Mouse (Mus musculus) forebrain, embryonic 15.5 days (tissue): ENCODE results near the gene 1700013F07Rik. TPM values are rescaled to one million over a fixed set of nuclear protein-coding genes. Genes with fewer than 3 reads are reported as not detected.
"Not testable (repeated sequence)": the region's sequence is repeated elsewhere in the genome, so short reads cannot be mapped to it uniquely, and the experiment has no call there.

ENCODE experiments used
- ATAC-seq: fragments of 200-750 bp; cut with Nextera tagmentation; replicated peaks from 2 replicates; pipeline ENCODE4 v1.8.0; 2017; ENCODE audit warnings: mild to moderate bottlenecking, moderate TSS enrichment, moderate library complexity
- H3K27ac ChIP-seq: fragments of 300-500 bp; sonication (generic); replicated peaks from 2 replicates; pipeline ENCODE4 v1.5.1; 2015; ENCODE audit warnings: mild to moderate bottlenecking, inconsistent platforms
- H3K27me3 ChIP-seq: fragments of 300-500 bp; sonication (generic); 2 replicates; pipeline ENCODE4 v1.6.1; 2015; ENCODE audit warnings: inconsistent platforms
- H3K36me3 ChIP-seq: fragments of 300-500 bp; sonication (generic); 2 replicates; pipeline ENCODE4 v1.6.1; 2015; ENCODE audit warnings: mild to moderate bottlenecking, inconsistent platforms
- H3K4me1 ChIP-seq: fragments of 300-500 bp; sonication (generic); 2 replicates; pipeline ENCODE4 v1.6.1; 2015; ENCODE audit warnings: inconsistent platforms
- H3K4me2 ChIP-seq: fragments of 300-500 bp; sonication (generic); replicated peaks from 2 replicates; pipeline ENCODE4 v1.6.1; 2015; ENCODE audit warnings: mild to moderate bottlenecking, inconsistent platforms
- H3K4me3 ChIP-seq: fragments of 300-500 bp; sonication (generic); 2 replicates; pipeline ENCODE4 v1.5.1; 2015; ENCODE audit warnings: mild to moderate bottlenecking, inconsistent platforms
- H3K9ac ChIP-seq: fragments of 300-500 bp; sonication (generic); replicated peaks from 2 replicates; pipeline ENCODE4 v1.6.1; 2015; ENCODE audit warnings: mild to moderate bottlenecking, inconsistent platforms
- H3K9me3 ChIP-seq: fragments of 300-500 bp; sonication (generic); 2 replicates; pipeline ENCODE4 v1.6.1; 2016; ENCODE audit warnings: inconsistent platforms
- WGBS: fragments of 180-500 bp; shearing (Covaris S2); methylation state at CpG from one replicate; pipeline ENCODE4 v1.1.7; 2015; ENCODE audit warnings: mixed read lengths; 5-methylcytosine and 5-hydroxymethylcytosine counted together
- polyA plus RNA-seq: library from polyadenylated mRNA; unstranded; fragments of >200 nt; fragmentation: Nextera tagmentation; extraction: Ambion mirVana; gene quantifications from 2 replicates; pipeline ENCODE4 v1.2.1, GENCODE M21; 2015

1700013F07Rik gene
- polyA plus RNA-seq, 1 experiment from 2014 or later = 2.4 TPM

- Histone ChIP-seq H3K27me3 (no peaks in the 10 kb centered on the region), H3K9me3 (no peaks in the 10 kb centered on the region), H3K4me1 (peaks cover 25% of the 10 kb centered on the region), H3K27ac (no peak overlapping the region), H3K9ac (no peak overlapping the region), H3K4me2 (no peak overlapping the region), H3K36me3 (peaks cover 34% of the 10 kb centered on the region), H3K4me3 (no peak overlapping the region)
- 91% methylated on average over 4 of the region's 4 CpGs for WGBS
- no peak for ATAC-seq
Measured at GRCm38 (mm10) chr3:108557888-108558287, 23.9 kb downstream of the 1700013F07Rik start.

- peak within 1 kb of the TSS; percentile 87 for H3K4me3 ChIP-seq
- peak within 1 kb of the TSS; percentile 96 for H3K27ac ChIP-seq
- WGBS = under 1% methylated on average over 44 of the region's 45 CpGs
- peak within 1 kb of the TSS; percentile 85 for H3K4me2 ChIP-seq
- peak; percentile 98 for ATAC-seq
- no peaks in the 10 kb centered on the region for H3K9me3 ChIP-seq
- no peaks in the 10 kb centered on the region for H3K27me3 ChIP-seq
- peaks cover 27% of the 10 kb centered on the region for H3K36me3 ChIP-seq
- peaks cover 22% of the 10 kb centered on the region for H3K4me1 ChIP-seq
- H3K9ac ChIP-seq = peak within 1 kb of the TSS; percentile 84
Measured at GRCm38 (mm10) chr3:108562133-108562730, 28.3 kb downstream of the 1700013F07Rik start, which contains the start of gene Tmem167b. TSS of gene Tmem167b (minus strand) at chr3:108562466.

DNA sequence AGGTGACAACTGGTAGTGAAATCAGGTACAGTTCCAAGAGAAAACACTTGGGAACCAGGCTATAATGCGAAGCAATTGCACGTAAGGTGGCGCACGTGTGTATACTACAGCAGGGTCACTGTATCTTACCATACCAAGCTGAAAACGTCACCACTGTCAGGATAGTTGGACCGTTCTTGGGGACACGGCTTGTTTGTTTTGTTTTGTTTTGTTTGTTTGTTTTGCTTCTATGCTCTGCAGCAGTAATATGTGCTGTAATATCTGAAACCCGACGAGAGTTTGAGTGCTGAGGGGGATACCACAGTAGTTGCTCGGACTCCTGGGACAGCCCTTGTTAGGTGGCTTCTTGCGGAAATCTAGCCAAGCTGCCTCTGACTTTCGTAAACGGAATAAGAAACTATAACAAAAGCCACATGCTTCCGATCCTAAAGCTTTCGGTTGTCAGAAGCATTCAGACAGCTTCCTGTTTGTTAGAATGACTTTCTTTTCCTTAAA, 28.9 kb downstream of the 1700013F07Rik start:
- Histone ChIP-seq H3K9me3 (no peaks in the 10 kb centered on the region), H3K4me3 (peak overlapping the region; percentile 87), H3K36me3 (peaks cover 23% of the 10 kb centered on the region), H3K27me3 (no peaks in the 10 kb centered on the region), H3K4me2 (peak overlapping the region; percentile 85), H3K4me1 (peaks cover 24% of the 10 kb centered on the region), H3K27ac (peak overlapping the region; percentile 96), H3K9ac (peak overlapping the region; percentile 48)
- WGBS = 6% methylated on average over 15 of the region's 15 CpGs
- peak; percentile 76 for ATAC-seq

DNA sequence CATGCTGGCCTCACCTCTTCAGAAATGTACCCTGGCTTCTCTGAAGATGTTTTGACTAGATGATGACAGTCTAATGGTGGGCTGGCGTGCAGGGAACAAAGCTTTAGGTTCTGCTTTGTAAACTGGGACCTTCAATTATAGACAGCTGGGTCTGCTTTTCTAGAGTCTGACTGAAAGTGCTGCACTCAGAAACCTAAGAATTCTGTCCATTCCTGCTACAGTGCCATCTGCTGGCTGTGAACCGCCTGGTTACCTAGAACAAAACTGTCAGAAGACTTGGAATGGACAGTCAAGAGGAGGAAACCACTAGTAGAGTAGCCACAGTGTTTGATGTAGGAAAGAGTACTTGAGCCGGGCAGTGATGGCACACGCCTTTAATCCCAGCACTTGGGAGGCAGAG, 29.4 kb downstream of the 1700013F07Rik start:
- no peaks in the 10 kb centered on the region for H3K9me3 ChIP-seq
- peak overlapping the region; percentile 48 for H3K9ac ChIP-seq
- peak; percentile 8; the same call in 1 of the 2 replicates for ATAC-seq
- H3K4me2 ChIP-seq = peak overlapping the region; percentile 85
- 8% methylated on average over 4 of the region's 4 CpGs for WGBS
- no peaks in the 10 kb centered on the region for H3K27me3 ChIP-seq
- peak overlapping the region; percentile 87 for H3K4me3 ChIP-seq
- peak overlapping the region; percentile 96 for H3K27ac ChIP-seq
- peaks cover 29% of the 10 kb centered on the region for H3K4me1 ChIP-seq
- H3K36me3 ChIP-seq = peaks cover 18% of the 10 kb centered on the region

GRCm38 (mm10) chr3:108567990-108568877, 34.3 kb downstream of the 1700013F07Rik start:
- no peak; the same call in 1 of the 2 replicates for ATAC-seq
- Histone ChIP-seq H3K9me3 (no peaks in the 10 kb centered on the region), H3K9ac (no peak overlapping the region; the same call in 1 of the 2 replicates), H3K27me3 (no peaks in the 10 kb centered on the region), H3K4me1 (peaks cover 28% of the 10 kb centered on the region), H3K36me3 (no peaks in the 10 kb centered on the region), H3K27ac (peak overlapping the region; percentile 74), H3K4me2 (peak overlapping the region; percentile 5; the same call in 1 of the 2 replicates), H3K4me3 (no peak overlapping the region)
- 7% methylated on average over 15 of the region's 15 CpGs for WGBS

- H3K9ac ChIP-seq, H3K4me2 ChIP-seq, H3K9me3 ChIP-seq, H3K27ac ChIP-seq, H3K36me3 ChIP-seq, H3K4me3 ChIP-seq, ATAC-seq, H3K27me3 ChIP-seq: not testable (repeated sequence)
- peaks cover 38% of the 10 kb centered on the region for H3K4me1 ChIP-seq
- 71% methylated on average over 3 of the region's 3 CpGs for whole genome bisulfite sequencing
Measured at GRCm38 (mm10) chr3:108569636-108570035, 35.7 kb downstream of the 1700013F07Rik start.

DNA sequence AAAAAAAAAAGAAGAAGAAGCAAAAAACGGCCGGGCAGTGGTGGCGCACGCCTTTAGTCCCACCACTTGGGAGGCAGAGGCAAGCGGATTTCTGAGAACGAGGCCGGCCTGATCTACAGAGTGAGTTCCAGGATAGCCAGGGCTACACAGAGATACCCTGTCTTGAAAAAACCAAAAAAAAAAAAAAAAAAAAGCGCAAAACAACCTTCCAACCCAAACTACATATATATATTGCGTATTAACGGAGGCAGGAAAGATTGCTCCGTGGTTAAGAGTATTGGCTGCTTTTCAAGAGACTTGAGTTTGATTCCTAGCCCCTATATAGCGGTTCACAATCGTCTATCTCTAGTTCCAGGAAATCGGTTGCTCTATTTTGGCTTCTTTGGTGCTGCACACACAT, 36.9 kb downstream of the 1700013F07Rik start:
- peak overlapping the region; percentile 69; the same call in 1 of the 2 replicates for H3K4me3 ChIP-seq
- no peaks in the 10 kb centered on the region for H3K36me3 ChIP-seq
- H3K27me3 ChIP-seq = no peaks in the 10 kb centered on the region
- H3K27ac ChIP-seq = 0 out of 2 replicates have a peak overlapping the region, but pooled peaks have one; percentile 22
- H3K4me1 ChIP-seq = peaks cover 38% of the 10 kb centered on the region
- H3K4me2 ChIP-seq = peak overlapping the region; percentile 77; the same call in 1 of the 2 replicates
- no peaks in the 10 kb centered on the region for H3K9me3 ChIP-seq
- H3K9ac ChIP-seq = no peak overlapping the region
- WGBS = 89% methylated on average over 14 of the region's 14 CpGs
- ATAC-seq = no peak

DNA sequence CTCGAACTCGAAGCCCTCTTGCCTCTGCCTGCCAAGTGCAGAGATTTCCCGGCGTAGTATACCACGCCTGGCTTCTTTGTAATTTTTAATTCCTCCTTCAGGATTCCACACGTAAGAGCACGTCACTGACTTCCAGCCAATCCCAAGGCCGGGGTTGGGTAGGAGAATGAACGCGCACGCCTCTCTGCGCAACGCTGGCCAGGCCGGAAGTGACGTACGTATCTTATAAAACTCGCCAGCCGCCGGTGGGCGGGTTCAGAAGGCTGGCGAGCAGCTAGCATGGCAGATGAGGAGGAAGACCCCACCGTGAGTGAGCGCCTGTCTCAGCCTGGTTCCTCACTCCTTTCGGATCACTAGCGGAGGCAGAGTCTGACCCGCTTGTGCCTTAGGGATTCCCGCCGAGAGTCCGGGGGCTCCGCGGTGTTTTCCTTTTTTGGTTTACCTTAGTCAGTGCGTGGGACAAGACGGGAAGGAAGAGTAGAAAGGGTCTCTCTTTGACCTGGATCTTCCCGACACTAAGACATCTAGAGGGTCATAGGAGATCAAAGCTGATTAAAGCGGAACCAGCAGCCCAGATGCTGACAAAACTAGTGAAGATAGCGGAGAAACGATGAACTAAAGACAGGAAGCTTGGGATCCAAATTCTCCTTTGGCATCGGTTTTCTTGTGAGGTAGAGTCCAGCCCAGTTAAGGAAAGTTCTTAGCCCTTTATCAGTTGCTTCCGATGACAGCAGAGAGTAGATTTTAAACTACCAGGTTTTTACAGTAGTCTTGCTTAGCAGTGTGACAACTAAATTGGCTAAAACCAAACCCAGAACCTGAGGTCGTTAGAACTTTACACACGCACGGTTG, 37.7 kb downstream of the 1700013F07Rik start, which contains the start of gene Taf13:
Taf13 (plus strand) TSS at position 256 of the 852 bp plus-strand sequence.
- H3K9ac ChIP-seq = peak within 1 kb of the TSS; percentile 79
- peaks cover 38% of the 10 kb centered on the region for H3K4me1 ChIP-seq
- no peaks in the 10 kb centered on the region for H3K36me3 ChIP-seq
- 1% methylated on average over 42 of the region's 42 CpGs for WGBS
- H3K4me3 ChIP-seq = peak within 1 kb of the TSS; percentile 69
- peak within 1 kb of the TSS; percentile 77 for H3K4me2 ChIP-seq
- ATAC-seq = peak; percentile 98
- H3K27me3 ChIP-seq = no peaks in the 10 kb centered on the region
- H3K9me3 ChIP-seq = no peaks in the 10 kb centered on the region
- peak within 1 kb of the TSS; percentile 82 for H3K27ac ChIP-seq

GRCm38 (mm10) chr3:108572309-108573010, 38.5 kb downstream of the 1700013F07Rik start:
- H3K4me2 ChIP-seq = peak overlapping the region; percentile 77
- no peak overlapping the region for H3K27ac ChIP-seq
- no peaks in the 10 kb centered on the region for H3K27me3 ChIP-seq
- no peak for ATAC-seq
- H3K4me1 ChIP-seq = peaks cover 38% of the 10 kb centered on the region
- H3K4me3 ChIP-seq = peak overlapping the region; percentile 69
- H3K36me3 ChIP-seq = no peaks in the 10 kb centered on the region
- peak overlapping the region; percentile 79 for H3K9ac ChIP-seq
- WGBS = 55% methylated on average over 18 of the region's 18 CpGs
- H3K9me3 ChIP-seq = no peaks in the 10 kb centered on the region

GRCm38 (mm10) chr3:108574018-108574417, 40.1 kb downstream of the 1700013F07Rik start:
- H3K4me3 ChIP-seq = no peak overlapping the region
- no peak overlapping the region for H3K27ac ChIP-seq
- H3K36me3 ChIP-seq = 0 out of 2 replicates have a peak, but pooled peaks cover 1% of the 10 kb centered on the region
- H3K4me1 ChIP-seq = peaks cover 25% of the 10 kb centered on the region
- no peak overlapping the region for H3K9ac ChIP-seq
- 90% methylated on average over 5 of the region's 5 CpGs for WGBS
- no peaks in the 10 kb centered on the region for H3K27me3 ChIP-seq
- H3K9me3 ChIP-seq = no peaks in the 10 kb centered on the region
- H3K4me2 ChIP-seq = no peak overlapping the region
- no peak for ATAC-seq

DNA sequence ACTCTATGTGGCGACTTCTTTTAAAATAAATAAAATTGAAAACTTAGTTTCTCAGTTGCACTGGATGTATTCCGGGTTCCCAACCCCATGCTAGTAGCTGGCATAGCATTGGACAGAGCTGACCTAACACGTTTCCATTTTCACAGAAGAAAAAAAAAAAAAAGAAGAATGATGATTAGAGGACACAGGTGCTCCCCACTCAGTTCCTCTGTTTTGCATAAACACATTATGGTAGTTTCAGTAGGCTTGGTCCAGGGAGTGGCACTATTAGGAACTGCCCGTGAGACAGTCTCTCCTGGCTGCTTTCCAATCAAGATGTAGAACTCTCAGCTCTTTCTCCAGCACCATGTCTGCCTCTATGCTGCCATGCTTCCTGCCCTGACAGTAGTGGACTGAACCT, 50.6 kb downstream of the 1700013F07Rik start:
- H3K9me3 ChIP-seq = no peaks in the 10 kb centered on the region
- H3K4me1 ChIP-seq = 0 out of 2 replicates have a peak, but pooled peaks cover 3% of the 10 kb centered on the region
- no peak overlapping the region for H3K4me2 ChIP-seq
- no peaks in the 10 kb centered on the region for H3K36me3 ChIP-seq
- no peaks in the 10 kb centered on the region for H3K27me3 ChIP-seq
- WGBS = 83% methylated on average over 4 of the region's 4 CpGs
- no peak overlapping the region for H3K4me3 ChIP-seq
- no peak overlapping the region for H3K27ac ChIP-seq
- no peak for ATAC-seq
- H3K9ac ChIP-seq = no peak overlapping the region
